Mouse (Mus musculus): ENCODE results near the gene Actr10.

DNA sequence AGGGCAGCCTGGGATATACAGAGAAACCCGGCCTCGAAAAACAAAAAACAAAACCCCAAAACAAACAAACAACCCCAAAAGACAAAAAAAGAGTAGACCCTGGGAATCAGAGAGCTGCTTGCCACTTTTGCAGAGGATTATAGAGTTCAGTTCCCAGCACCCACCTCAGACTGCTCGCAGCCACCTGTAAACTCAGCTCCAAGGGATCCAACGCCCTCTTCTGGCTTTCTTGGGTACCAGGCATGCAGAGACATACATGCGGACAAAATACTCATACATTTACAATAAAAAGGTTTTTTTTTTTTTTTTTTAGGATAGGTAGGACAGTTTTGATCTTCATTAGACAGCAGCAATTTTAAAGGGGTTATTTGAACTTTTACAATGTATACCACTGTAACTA is 59.6 kb downstream of the Actr10 start:
- TF ChIP-seq CTCF (conservative IDR thresholded peaks at IDR 0.05; ENCODE audit: low read length) (peak; percentile 29), NANOG (IDR thresholded peaks at IDR 0.05; ENCODE audit: borderline replicate concordance, low read length) (no peak), POU5F1 (IDR thresholded peaks at IDR 0.05; ENCODE audit: borderline replicate concordance, low read length) (no peak)
